Mouse (Mus musculus) ES-E14 (cell line): ENCODE results near the gene Dzip3.

Experiments used
- CHD2 ChIP-seq: IDR thresholded peaks from 2 replicates; pipeline ENCODE4 v1.6.1; 2014; ENCODE audit warnings: mild to moderate bottlenecking, low read depth, low read length, inconsistent platforms
- HCFC1 ChIP-seq: IDR thresholded peaks from 2 replicates; pipeline ENCODE4 v1.6.1; 2012; ENCODE audit warnings: low read length, inconsistent platforms, borderline replicate concordance; ENCODE audit not compliant: insufficient read depth
- MAFK ChIP-seq: IDR thresholded peaks from 2 replicates; pipeline ENCODE4 v1.6.1; 2014; ENCODE audit warnings: mild to moderate bottlenecking, low read depth, low read length, inconsistent platforms; ENCODE audit not compliant: insufficient read depth
- ZC3H11A ChIP-seq: IDR thresholded peaks from 2 replicates; pipeline ENCODE4 v1.6.1; 2012; ENCODE audit warnings: low read depth, mild to moderate bottlenecking, inconsistent platforms, low read length, borderline replicate concordance
- ZNF384 ChIP-seq: IDR thresholded peaks from 2 replicates; pipeline ENCODE4 v1.6.1; 2012; ENCODE audit warnings: low read depth, low read length, inconsistent platforms

DNA sequence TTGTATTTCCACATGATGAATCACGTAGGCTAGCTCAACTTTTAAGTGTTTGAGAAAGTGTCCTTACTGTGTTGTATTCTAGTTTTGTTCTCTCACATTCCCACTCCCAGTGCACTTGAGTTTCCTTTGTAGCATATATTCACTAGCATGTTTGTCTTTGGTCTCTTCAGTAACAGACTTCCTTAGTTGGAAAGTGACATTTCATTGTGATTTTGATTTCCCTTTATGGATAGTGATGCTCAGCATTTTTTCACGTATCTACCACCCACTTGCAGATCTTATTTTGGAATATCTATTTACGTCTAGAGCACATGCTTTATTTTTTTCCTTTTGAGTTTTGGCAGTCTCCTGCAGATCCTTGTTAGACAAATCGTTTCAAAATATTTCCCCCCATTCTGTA is 43.8 kb upstream of the Dzip3 start:
- TF ChIP-seq CHD2 (no peak), HCFC1 (no peak), ZC3H11A (no peak), MAFK (no peak), ZNF384 (no peak)
